Mouse (Mus musculus): ENCODE data around the gene Snx17. TPM values are rescaled to one million over a fixed set of nuclear protein-coding genes. Genes with fewer than 3 reads are reported as not detected.
A peak's percentile ranks its signal among the peaks of the same experiment; 100 is the strongest.

Gene Snx17
- polyA plus RNA-seq, 1 experiment, result 45.9 TPM

DNA sequence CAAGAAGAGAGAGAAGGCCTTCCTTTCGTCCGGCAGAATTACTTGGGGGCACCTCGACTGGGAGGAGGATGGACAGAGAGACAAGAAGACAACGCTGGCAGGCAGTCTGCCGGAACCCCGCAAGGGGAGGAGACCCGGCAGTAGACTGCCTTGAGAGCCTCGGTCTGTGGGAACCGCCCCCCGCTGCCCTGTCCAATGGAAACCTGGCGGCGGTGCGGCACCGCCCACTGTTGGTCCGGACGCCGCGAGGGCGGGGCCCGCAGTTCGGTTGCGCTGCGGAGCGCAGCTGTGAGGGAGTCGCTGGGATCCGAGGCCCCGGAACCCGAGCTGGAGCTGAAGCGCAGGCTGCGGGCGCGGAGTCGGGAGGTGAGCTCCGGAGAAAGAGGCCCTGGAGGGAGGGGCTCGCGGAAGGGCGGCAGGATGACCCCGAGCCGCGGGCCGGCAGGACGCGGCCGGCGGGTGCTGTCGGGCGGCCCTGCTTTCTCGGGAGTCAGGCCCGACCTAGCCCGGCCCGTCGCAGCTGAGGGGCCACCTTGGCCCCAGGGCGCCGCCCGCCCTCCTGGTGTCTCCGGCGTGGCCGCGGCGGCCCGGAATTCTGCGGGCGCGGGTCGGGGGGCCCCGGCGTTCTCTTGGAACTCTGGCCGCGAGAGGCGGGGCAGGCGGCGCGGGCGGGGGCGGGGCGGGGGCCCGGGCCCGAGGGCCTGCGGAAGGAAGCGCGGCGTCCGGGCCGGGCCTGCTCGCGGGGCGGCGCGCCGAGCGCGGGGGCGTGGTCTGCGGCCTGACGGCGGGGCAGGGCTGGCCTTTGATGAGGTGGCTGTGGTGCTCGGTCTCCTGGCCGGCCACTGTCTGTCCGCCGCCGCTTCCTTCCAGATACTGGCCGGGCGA, 47.9 kb downstream of the Snx17 start, which contains the start of the genes Nrbp1 and Gm9970:
Gene Nrbp1, plus strand, starts transcription at position 228 of the 885 bp plus-strand sequence.
Gene Gm9970, minus strand, starts transcription at position 596 of the 885 bp plus-strand sequence.
- H3K36me3 ChIP-seq (ENCODE audit: control insufficient read depth, insufficient read depth, low read length, poor library complexity, severe bottlenecking), result no peaks in the 10 kb centered on the region
- TF ChIP-seq POLR2A (IDR thresholded peaks at IDR 0.05; ENCODE audit: insufficient read depth, low read length) (peak; percentile 19), EP300 (IDR thresholded peaks at IDR 0.05; ENCODE audit: insufficient read depth, low read depth, low read length) (no peak), CTCF (IDR thresholded peaks at IDR 0.05; ENCODE audit: low read depth, low read length) (no peak)
- H3K4me3 ChIP-seq (ENCODE audit: low read depth, low read length), result peak within 1 kb of the TSS; percentile 94
- peak within 1 kb of the TSS; percentile 51; the same call in 1 of the 2 replicates for H3K27ac ChIP-seq (ENCODE audit: insufficient read depth, low read length)
- peak within 1 kb of the TSS; percentile 85 for H3K9ac ChIP-seq (ENCODE audit: low read depth, poor library complexity, severe bottlenecking)
- no peaks in the 10 kb centered on the region for H3K9me3 ChIP-seq (replicated peaks; ENCODE audit: control insufficient read depth, insufficient read depth, low read length, poor library complexity, severe bottlenecking)
- no peaks in the 10 kb centered on the region for H3K27me3 ChIP-seq (ENCODE audit: control insufficient read depth, insufficient read depth, low read length, poor library complexity, severe bottlenecking)
- H3K4me1 ChIP-seq (ENCODE audit: control insufficient read depth, insufficient read depth, low read length), result no peaks in the 10 kb centered on the region

GRCm38 (mm10) chr5:31241522-31242034, 48.6 kb downstream of the Snx17 start:
- H3K9me3 ChIP-seq (replicated peaks; ENCODE audit: control insufficient read depth, insufficient read depth, low read length, poor library complexity, severe bottlenecking), result no peaks in the 10 kb centered on the region

GRCm38 (mm10) chr5:31242191-31242590, 49.2 kb downstream of the Snx17 start:
- Histone ChIP-seq H3K9ac (ENCODE audit: low read depth, poor library complexity, severe bottlenecking) (peak overlapping the region; percentile 85), H3K27me3 (ENCODE audit: control insufficient read depth, insufficient read depth, low read length, poor library complexity, severe bottlenecking) (no peaks in the 10 kb centered on the region), H3K27ac (ENCODE audit: insufficient read depth, low read length) (no peak overlapping the region), H3K9me3 (replicated peaks; ENCODE audit: control insufficient read depth, insufficient read depth, low read length, poor library complexity, severe bottlenecking) (no peaks in the 10 kb centered on the region), H3K36me3 (ENCODE audit: control insufficient read depth, insufficient read depth, low read length, poor library complexity, severe bottlenecking) (no peaks in the 10 kb centered on the region), H3K4me1 (ENCODE audit: control insufficient read depth, insufficient read depth, low read length) (no peaks in the 10 kb centered on the region), H3K4me3 (ENCODE audit: low read depth, low read length) (no peak overlapping the region)
- TF ChIP-seq POLR2A (IDR thresholded peaks at IDR 0.05; ENCODE audit: insufficient read depth, low read length) (no peak), CTCF (IDR thresholded peaks at IDR 0.05; ENCODE audit: low read depth, low read length) (no peak), EP300 (IDR thresholded peaks at IDR 0.05; ENCODE audit: insufficient read depth, low read depth, low read length) (no peak)

More at GRCm38 (mm10) chr5:31241522-31242034, 48.6 kb downstream of the Snx17 start:
- H3K4me3 ChIP-seq (ENCODE audit: low read depth, low read length), result peak overlapping the region; percentile 94
- peak overlapping the region; percentile 85 for H3K9ac ChIP-seq (ENCODE audit: low read depth, poor library complexity, severe bottlenecking)
- no peaks in the 10 kb centered on the region for H3K27me3 ChIP-seq (ENCODE audit: control insufficient read depth, insufficient read depth, low read length, poor library complexity, severe bottlenecking)
- no peak overlapping the region for H3K27ac ChIP-seq (ENCODE audit: insufficient read depth, low read length)
- TF ChIP-seq POLR2A (IDR thresholded peaks at IDR 0.05; ENCODE audit: insufficient read depth, low read length) (no peak), CTCF (IDR thresholded peaks at IDR 0.05; ENCODE audit: low read depth, low read length) (no peak), EP300 (IDR thresholded peaks at IDR 0.05; ENCODE audit: insufficient read depth, low read depth, low read length) (no peak)
- no peaks in the 10 kb centered on the region for H3K4me1 ChIP-seq (ENCODE audit: control insufficient read depth, insufficient read depth, low read length)
- H3K36me3 ChIP-seq (ENCODE audit: control insufficient read depth, insufficient read depth, low read length, poor library complexity, severe bottlenecking), result no peaks in the 10 kb centered on the region

Other genes with a start within 250 kb of the Snx17 start
- 26.1 and 26.3 TPM in 2 replicates for gene Cgref1, start 247.6 kb upstream of the Snx17 start, polyA plus RNA-seq (2011; ENCODE audit: insufficient read depth, insufficient read length, low read depth, missing spikeins)
- gene Preb, start 232.9 kb upstream of the Snx17 start, polyA plus RNA-seq (2011; ENCODE audit: insufficient read depth, insufficient read length, low read depth, missing spikeins), result 71.0 and 84.4 TPM in 2 replicates
- not detected in 2 replicates for gene Tcf23, start 224.6 kb upstream of the Snx17 start, polyA plus RNA-seq (2011; ENCODE audit: insufficient read depth, insufficient read length, low read depth, missing spikeins)
- gene Atraid, start 144.9 kb upstream of the Snx17 start, polyA plus RNA-seq (2011; ENCODE audit: insufficient read depth, insufficient read length, low read depth, missing spikeins), result 28.6 and 31.8 TPM in 2 replicates
- 9.8 and 12.8 TPM in 2 replicates for gene Slc5a6, start 144.3 kb upstream of the Snx17 start, polyA plus RNA-seq (2011; ENCODE audit: insufficient read depth, insufficient read length, low read depth, missing spikeins)
- 147 and 148 TPM in 2 replicates for gene Cad, start 138.4 kb upstream of the Snx17 start, polyA plus RNA-seq (2011; ENCODE audit: insufficient read depth, insufficient read length, low read depth, missing spikeins)
- gene Dnajc5g, start 86.9 kb upstream of the Snx17 start, polyA plus RNA-seq (2011; ENCODE audit: insufficient read depth, insufficient read length, low read depth, missing spikeins), result not detected in 2 replicates
- gene Slc30a3, start 85.0 kb upstream of the Snx17 start, polyA plus RNA-seq (2011; ENCODE audit: insufficient read depth, insufficient read length, low read depth, missing spikeins), result 8.5 and 9.2 TPM in 2 replicates
- 5.1 TPM in 2 replicates for gene Trim54, start 76.5 kb upstream of the Snx17 start, polyA plus RNA-seq (2011; ENCODE audit: insufficient read depth, insufficient read length, low read depth, missing spikeins)
- gene Ucn, start 54.4 kb upstream of the Snx17 start, polyA plus RNA-seq (2011; ENCODE audit: insufficient read depth, insufficient read length, low read depth, missing spikeins), result not detected in 2 replicates
- 58.1 and 60.0 TPM in 2 replicates for gene Mpv17, start 39.0 kb upstream of the Snx17 start, polyA plus RNA-seq (2011; ENCODE audit: insufficient read depth, insufficient read length, low read depth, missing spikeins)
- gene Gm29609, start 13.3 kb upstream of the Snx17 start, polyA plus RNA-seq (2011; ENCODE audit: insufficient read depth, insufficient read length, low read depth, missing spikeins), result 2.3 and 2.6 TPM in 2 replicates
- 104 and 106 TPM in 2 replicates for gene Gtf3c2, start 13.1 kb upstream of the Snx17 start, polyA plus RNA-seq (2011; ENCODE audit: insufficient read depth, insufficient read length, low read depth, missing spikeins)
- 40.7 and 45.2 TPM in 2 replicates for gene Eif2b4, start 203 bp downstream of the Snx17 start, polyA plus RNA-seq (2011; ENCODE audit: insufficient read depth, insufficient read length, low read depth, missing spikeins)
- 25.5 and 25.8 TPM in 2 replicates for gene Zfp513, start 9.1 kb downstream of the Snx17 start, polyA plus RNA-seq (2011; ENCODE audit: insufficient read depth, insufficient read length, low read depth, missing spikeins)
- gene Ppm1g, start 27.5 kb downstream of the Snx17 start, polyA plus RNA-seq (2011; ENCODE audit: insufficient read depth, insufficient read length, low read depth, missing spikeins), result 188 and 225 TPM in 2 replicates
- 55.4 and 68.6 TPM in 2 replicates for gene Nrbp1, start 47.6 kb downstream of the Snx17 start, polyA plus RNA-seq (2011; ENCODE audit: insufficient read depth, insufficient read length, low read depth, missing spikeins)
- gene Gm9970, start 48.0 kb downstream of the Snx17 start, polyA plus RNA-seq (2011; ENCODE audit: insufficient read depth, insufficient read length, low read depth, missing spikeins), result not detected in 2 replicates
- gene Krtcap3, start 58.5 kb downstream of the Snx17 start, polyA plus RNA-seq (2011; ENCODE audit: insufficient read depth, insufficient read length, low read depth, missing spikeins), result 15.6 and 17.4 TPM in 2 replicates
- 21.3 and 27.2 TPM in 2 replicates for gene Ift172, start 97.9 kb downstream of the Snx17 start, polyA plus RNA-seq (2011; ENCODE audit: insufficient read depth, insufficient read length, low read depth, missing spikeins)
- gene Fndc4, start 102.9 kb downstream of the Snx17 start, polyA plus RNA-seq (2011; ENCODE audit: insufficient read depth, insufficient read length, low read depth, missing spikeins), result 19.9 and 23.4 TPM in 2 replicates
- gene Gckr, start 104.2 kb downstream of the Snx17 start, polyA plus RNA-seq (2011; ENCODE audit: insufficient read depth, insufficient read length, low read depth, missing spikeins), result 0.48 and 1.1 TPM in 2 replicates